Mouse (Mus musculus): ENCODE results near the gene Ppm1n. TPM values are rescaled to one million over a fixed set of nuclear protein-coding genes. Genes with fewer than 3 reads are reported as not detected.

The Ppm1n gene
- total RNA-seq, 2 experiments from 2014 or later: 0.30 TPM; not detected in 1

Other genes with a start within 250 kb of the Ppm1n start
- gene Rsph6a, start 225.4 kb downstream of the Ppm1n start, total RNA-seq (2021): not detected
- 10 to 100 TPM; 43.5 to 48.4 TPM for gene Dmwd, start 203.8 kb downstream of the Ppm1n start, total RNA-seq (2021)
- 10 to 100 TPM; 51.8 to 93.9 TPM for gene Dmpk, start 196.2 kb downstream of the Ppm1n start, total RNA-seq (2021)
- 10 to 100 TPM; 12.3 to 17.3 TPM for gene Six5, start 185.5 kb downstream of the Ppm1n start, total RNA-seq (2021)
- gene Gm4969, start 161.7 kb downstream of the Ppm1n start, total RNA-seq (2021): under 1 TPM; 0.21 to 0.24 TPM
- 10 to 100 TPM; 10.7 to 11.1 TPM for gene Fbxo46, start 160.2 kb downstream of the Ppm1n start, total RNA-seq (2021)
- 10 to 100 TPM; 12.5 to 12.6 TPM for gene Qpctl, start 130.8 kb downstream of the Ppm1n start, total RNA-seq (2021)
- gene Snrpd2, start 130.3 kb downstream of the Ppm1n start, total RNA-seq (2021): 10 to 100 TPM; 90.1 to 91.2 TPM
- under 1 TPM; 0.75 to 0.94 TPM for gene Gipr, start 113.9 kb downstream of the Ppm1n start, total RNA-seq (2021)
- 10 to 100 TPM; 37.7 to 41.0 TPM for gene Eml2, start 103.6 kb downstream of the Ppm1n start, total RNA-seq (2021)
- 1 to 10 TPM; 7.4 to 9.2 TPM for gene Gpr4, start 67.5 kb downstream of the Ppm1n start, total RNA-seq (2021)
- gene Opa3, start 51.7 kb downstream of the Ppm1n start, total RNA-seq (2021): 10 to 100 TPM; 26.5 to 26.6 TPM
- gene Vasp, start 8.2 kb downstream of the Ppm1n start, total RNA-seq (2021): 10 to 100 TPM; 73.9 to 77.2 TPM
- gene Rtn2, start 2.6 kb upstream of the Ppm1n start, total RNA-seq (2021): 10 to 100 TPM; 20.2 to 59.7 TPM
- 10 to 100 TPM in 1 of 2 experiments, 1 to 10 TPM in 1; 1.2 to 12.9 TPM for gene Fosb, start 30.0 kb upstream of the Ppm1n start, total RNA-seq (2021)
- 10 to 100 TPM; 37.1 to 41.3 TPM for gene Ercc1, start 64.7 kb upstream of the Ppm1n start, total RNA-seq (2021)
- gene Cd3eap, start 79.4 kb upstream of the Ppm1n start, total RNA-seq (2021): 10 to 100 TPM; 11.5 to 11.7 TPM
- gene Ppp1r13l, start 79.7 kb upstream of the Ppm1n start, total RNA-seq (2021): 1 to 10 TPM; 5.0 to 6.0 TPM
- gene Ercc2, start 101.9 kb upstream of the Ppm1n start, total RNA-seq (2021): 10 to 100 TPM; 18.8 to 29.0 TPM
- gene Klc3, start 124.0 kb upstream of the Ppm1n start, total RNA-seq (2021): 1 to 10 TPM; 1.4 to 1.7 TPM
- 100 to 1,000 TPM; 346 to 973 TPM for gene Ckm, start 124.7 kb upstream of the Ppm1n start, total RNA-seq (2021)
- 10 to 100 TPM; 35.0 to 37.1 TPM for gene Mark4, start 178.8 kb upstream of the Ppm1n start, total RNA-seq (2021)
- 10 to 100 TPM; 17.4 to 17.9 TPM for gene Exoc3l2, start 183.3 kb upstream of the Ppm1n start, total RNA-seq (2021)
- 1 to 10 TPM; 5.2 to 5.4 TPM for gene Bloc1s3, start 228.3 kb upstream of the Ppm1n start, total RNA-seq (2021)
- 10 to 100 TPM; 76.6 to 80.9 TPM for gene Trappc6a, start 228.3 kb upstream of the Ppm1n start, total RNA-seq (2021)
- under 1 TPM; 0.18 to 0.21 TPM for gene Nkpd1, start 237.8 kb upstream of the Ppm1n start, total RNA-seq (2021)

Measured in adrenal gland, postnatal 10 days (tissue).